Mouse (Mus musculus) spleen, adult 2 months (tissue): ENCODE data around the gene Tbc1d1.

Experiments
- CTCF ChIP-seq: fragments of 200-500 bp; IDR thresholded peaks from 2 replicates; pipeline ENCODE4 v1.5.1; 2011; ENCODE audit warnings: mild to moderate bottlenecking, inconsistent platforms; ENCODE audit not compliant: insufficient read depth, insufficient read length, insufficient replicate concordance; ENCODE audit errors: extremely low read depth
- POLR2A ChIP-seq: fragments of 200-500 bp; IDR thresholded peaks from 2 replicates; pipeline ENCODE4 v1.6.1; 2011; ENCODE audit warnings: low read depth, low read length, inconsistent platforms

- TF ChIP-seq CTCF (no peak), POLR2A (no peak)
Measured at GRCm38 (mm10) chr5:64364432-64365125, 208.5 kb downstream of the Tbc1d1 start.
